Mouse (Mus musculus): Measurements from ENCODE around the gene Galntl6. TPM values are rescaled to one million over a fixed set of nuclear protein-coding genes. Genes with fewer than 3 reads are reported as not detected.

The Galntl6 gene
- polyA plus RNA-seq, 1 experiment from 2014 or later, result 0.21 TPM

DNA sequence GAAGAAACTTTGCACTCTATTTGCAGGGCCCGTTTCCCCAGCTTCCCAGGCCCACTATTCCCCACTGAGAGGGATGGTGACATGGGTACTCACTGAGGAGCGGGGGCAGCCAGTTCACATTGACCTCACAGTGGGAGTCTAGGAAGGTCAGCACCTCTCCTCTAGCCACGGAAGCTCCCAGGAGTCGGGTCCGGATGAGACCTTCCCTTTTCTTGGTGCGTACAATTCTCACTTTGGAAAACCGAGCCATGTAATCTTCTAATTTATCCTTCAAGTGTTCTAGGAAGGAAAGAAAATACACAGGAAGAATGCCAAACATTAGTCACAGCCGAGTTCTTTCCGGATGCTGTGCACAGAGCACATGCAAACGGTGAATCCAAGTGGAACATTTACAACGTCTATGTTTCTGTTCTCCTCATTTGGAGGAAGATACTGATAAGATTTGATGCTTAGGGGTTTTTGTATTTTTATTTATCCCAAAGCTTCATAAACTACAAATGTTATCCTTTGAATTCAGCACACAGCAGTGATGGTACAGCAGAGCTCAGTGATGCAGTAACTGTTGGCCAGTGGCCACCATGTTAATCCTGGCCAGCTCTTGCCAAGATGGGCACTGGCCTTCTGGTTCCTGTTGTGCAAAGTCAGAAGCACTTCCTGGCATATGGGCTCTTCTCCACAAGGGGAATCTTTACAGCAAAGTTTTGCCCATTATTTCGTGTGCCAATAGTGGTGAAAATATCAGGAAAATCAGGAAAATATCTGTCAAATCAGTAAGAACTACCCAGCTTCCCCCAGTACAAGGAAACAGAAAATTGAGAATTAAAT is 949.9 kb downstream of the Galntl6 start:
- Histone ChIP-seq H3K27ac (ENCODE audit: low read depth, low read length) (no peak overlapping the region), H3K27me3 (ENCODE audit: control insufficient read depth, insufficient read depth, low read length) (no peaks in the 10 kb centered on the region)
- WGBS (ENCODE audit: insufficient replicate concordance), result 49% methylated on average over 12 of the region's 12 CpGs

DNA sequence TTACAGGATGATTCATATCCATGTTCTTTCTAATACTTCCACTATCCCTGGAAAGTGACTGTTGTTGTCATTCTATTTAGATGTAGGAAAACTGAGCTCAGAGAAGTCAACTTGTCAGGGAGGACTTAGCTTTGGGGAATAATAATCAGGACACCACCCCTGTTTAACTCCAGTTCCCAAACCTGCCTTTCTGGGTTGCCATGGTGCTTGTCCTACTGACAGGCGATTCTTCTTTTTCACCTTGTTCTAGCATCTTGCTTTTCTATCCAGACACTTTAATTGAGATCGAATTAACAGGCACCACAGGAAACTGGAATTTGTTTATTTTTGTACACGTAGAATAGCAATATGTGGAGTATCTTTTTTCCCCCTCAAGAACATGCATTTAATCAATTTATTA is 953.3 kb downstream of the Galntl6 start:
- Histone ChIP-seq H3K9ac (ENCODE audit: low read depth, low read length) (no peak overlapping the region), H3K27ac (ENCODE audit: low read depth, low read length) (no peak overlapping the region), H3K9me3 (replicated peaks; ENCODE audit: control insufficient read depth, low read length) (no peaks in the 10 kb centered on the region), H3K4me3 (ENCODE audit: low read depth, low read length) (no peak overlapping the region), H3K4me2 (no peak overlapping the region), H3K27me3 (ENCODE audit: control insufficient read depth, insufficient read depth, low read length) (no peaks in the 10 kb centered on the region), H3K36me3 (ENCODE audit: control insufficient read depth, insufficient read depth, low read length) (no peaks in the 10 kb centered on the region), H3K4me1 (ENCODE audit: control insufficient read depth, insufficient read depth, low read length) (no peaks in the 10 kb centered on the region)
- WGBS (ENCODE audit: insufficient replicate concordance), result 68% methylated on average over 3 of the region's 3 CpGs
- no peak for ATAC-seq (replicated peaks; ENCODE audit: insufficient number of reproducible peaks, low FRiP score, low TSS enrichment)

More for the DNA sequence above, 949.9 kb downstream of the Galntl6 start:
- no peak for ATAC-seq (replicated peaks; ENCODE audit: insufficient number of reproducible peaks, low FRiP score, low TSS enrichment)
- Histone ChIP-seq H3K4me3 (ENCODE audit: low read depth, low read length) (no peak overlapping the region), H3K4me2 (no peak overlapping the region), H3K9ac (ENCODE audit: low read depth, low read length) (no peak overlapping the region), H3K36me3 (ENCODE audit: control insufficient read depth, insufficient read depth, low read length) (no peaks in the 10 kb centered on the region), H3K9me3 (replicated peaks; ENCODE audit: control insufficient read depth, low read length) (no peaks in the 10 kb centered on the region), H3K4me1 (ENCODE audit: control insufficient read depth, insufficient read depth, low read length) (no peaks in the 10 kb centered on the region)

DNA sequence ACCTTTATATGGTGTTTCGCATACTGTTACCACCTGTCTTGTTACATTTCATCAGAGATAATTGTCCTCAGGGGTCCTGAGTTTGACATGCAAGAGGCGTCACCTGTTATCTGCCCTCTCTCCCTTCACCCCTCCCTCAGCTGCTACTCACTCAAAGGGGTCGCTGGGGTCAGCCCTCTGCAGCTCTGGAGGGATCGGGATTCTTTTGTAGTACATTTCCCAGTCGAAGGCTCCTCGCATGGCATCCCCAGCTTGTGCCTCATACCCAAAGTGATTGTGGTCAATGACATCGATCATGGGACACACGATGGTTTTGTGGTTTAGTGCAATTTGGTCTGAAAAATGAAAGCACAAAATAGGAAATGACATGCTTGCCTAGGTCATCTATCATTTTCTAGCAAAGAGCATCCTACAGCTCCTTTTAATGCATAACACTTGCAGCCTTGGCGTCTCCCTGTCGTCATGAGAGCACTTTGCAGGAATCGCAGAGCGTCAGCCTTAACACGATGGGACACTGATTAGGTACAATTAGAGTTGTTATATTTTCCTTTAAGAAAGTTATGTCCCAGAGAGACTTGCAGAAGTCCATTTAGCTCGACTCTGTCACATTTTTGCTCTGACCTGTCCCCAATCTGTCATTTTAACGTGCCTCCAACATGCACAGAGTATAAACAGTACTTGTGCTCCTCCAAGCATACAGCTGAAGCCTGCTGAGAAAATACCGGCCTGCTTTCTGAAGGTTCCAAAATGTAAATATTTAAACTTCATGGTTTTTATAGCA is 954.1 kb downstream of the Galntl6 start:
- 37% methylated on average over 16 of the region's 16 CpGs for WGBS (ENCODE audit: insufficient replicate concordance)
- H3K36me3 ChIP-seq (ENCODE audit: control insufficient read depth, insufficient read depth, low read length), result no peaks in the 10 kb centered on the region
- no peak overlapping the region for H3K4me3 ChIP-seq (ENCODE audit: low read depth, low read length)
- H3K4me1 ChIP-seq (ENCODE audit: control insufficient read depth, insufficient read depth, low read length), result no peaks in the 10 kb centered on the region
- no peaks in the 10 kb centered on the region for H3K27me3 ChIP-seq (ENCODE audit: control insufficient read depth, insufficient read depth, low read length)
- H3K27ac ChIP-seq (ENCODE audit: low read depth, low read length), result no peak overlapping the region
- H3K4me2 ChIP-seq, result no peak overlapping the region
- no peaks in the 10 kb centered on the region for H3K9me3 ChIP-seq (replicated peaks; ENCODE audit: control insufficient read depth, low read length)
- ATAC-seq (replicated peaks; ENCODE audit: insufficient number of reproducible peaks, low FRiP score, low TSS enrichment), result no peak
- no peak overlapping the region for H3K9ac ChIP-seq (ENCODE audit: low read depth, low read length)

DNA sequence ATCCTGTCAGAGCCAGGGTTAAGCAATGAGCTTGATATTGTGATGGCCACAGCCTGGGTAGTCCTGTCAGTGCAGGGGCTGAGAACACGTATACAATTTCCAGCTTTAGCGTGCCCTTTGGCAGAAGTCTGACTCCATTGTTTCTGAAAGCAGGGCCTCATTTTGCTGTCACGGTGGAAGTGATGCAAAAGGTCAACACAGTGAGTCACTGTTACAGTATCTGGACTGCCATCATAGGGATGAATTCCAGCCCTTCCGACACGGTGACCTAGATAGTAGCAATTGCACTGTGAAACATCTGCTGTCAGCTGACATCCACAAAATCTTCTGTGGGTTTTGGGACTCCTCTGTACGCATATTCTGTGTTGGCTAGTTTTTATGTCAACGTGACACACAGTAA is 956.9 kb downstream of the Galntl6 start:
- ATAC-seq (replicated peaks; ENCODE audit: insufficient number of reproducible peaks, low FRiP score, low TSS enrichment), result no peak
- Histone ChIP-seq H3K4me1 (ENCODE audit: control insufficient read depth, insufficient read depth, low read length) (no peaks in the 10 kb centered on the region), H3K9me3 (replicated peaks; ENCODE audit: control insufficient read depth, low read length) (no peaks in the 10 kb centered on the region), H3K27ac (ENCODE audit: low read depth, low read length) (no peak overlapping the region), H3K4me2 (no peak overlapping the region), H3K27me3 (ENCODE audit: control insufficient read depth, insufficient read depth, low read length) (no peaks in the 10 kb centered on the region), H3K36me3 (ENCODE audit: control insufficient read depth, insufficient read depth, low read length) (no peaks in the 10 kb centered on the region), H3K4me3 (ENCODE audit: low read depth, low read length) (no peak overlapping the region), H3K9ac (ENCODE audit: low read depth, low read length) (no peak overlapping the region)
- 65% methylated on average over 7 of the region's 7 CpGs for WGBS (ENCODE audit: insufficient replicate concordance)

DNA sequence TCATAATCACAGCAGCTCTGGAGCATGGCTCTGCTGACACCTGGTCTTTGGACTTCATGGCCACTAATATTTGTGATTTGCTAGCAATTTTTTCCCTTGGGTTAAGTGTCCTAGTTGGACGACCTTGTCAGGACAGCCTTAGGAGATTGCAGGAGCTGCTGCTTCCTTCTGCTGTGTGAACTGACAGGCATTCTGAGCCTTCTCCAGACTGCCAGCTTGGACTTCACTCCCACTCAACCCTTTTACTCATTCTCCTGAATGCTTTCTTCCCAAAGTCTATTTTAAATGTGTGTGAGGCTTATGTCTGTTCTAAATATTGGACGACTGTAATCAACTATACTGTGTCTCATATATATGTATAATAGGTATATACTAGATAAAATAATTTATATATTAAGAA is 971.3 kb downstream of the Galntl6 start:
- no peak overlapping the region for H3K4me3 ChIP-seq (ENCODE audit: low read depth, low read length)
- H3K4me2 ChIP-seq, result no peak overlapping the region

DNA sequence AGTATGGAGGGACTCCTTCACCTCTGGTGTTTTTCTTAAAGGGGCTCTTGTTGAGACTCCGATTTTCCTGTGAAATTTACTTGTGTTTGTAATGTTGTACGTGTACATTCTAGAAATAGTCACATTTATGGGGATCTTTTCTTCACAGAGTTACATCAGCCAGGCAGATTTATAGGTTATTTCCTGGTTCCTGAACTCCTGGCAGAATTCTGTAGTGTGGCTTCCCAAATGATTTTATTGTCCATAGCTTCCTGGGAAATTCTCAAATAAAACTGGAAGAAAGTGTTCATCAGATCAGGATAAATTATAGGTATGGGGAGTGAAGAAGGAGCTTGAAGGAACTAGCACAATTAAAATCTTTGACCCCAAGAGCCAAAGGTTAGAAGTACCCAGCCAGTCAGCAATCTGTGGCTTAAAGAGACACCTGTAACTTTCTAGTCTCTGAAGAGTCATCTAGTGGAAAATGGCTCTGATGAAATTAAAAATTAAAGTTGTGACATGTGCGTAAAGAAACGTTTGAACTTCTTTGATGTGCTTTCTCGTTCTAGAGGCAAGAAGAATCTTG is 972.5 kb downstream of the Galntl6 start:
- no peaks in the 10 kb centered on the region for H3K4me1 ChIP-seq (ENCODE audit: control insufficient read depth, insufficient read depth, low read length)
- H3K9me3 ChIP-seq (replicated peaks; ENCODE audit: control insufficient read depth, low read length), result no peaks in the 10 kb centered on the region
- no peaks in the 10 kb centered on the region for H3K36me3 ChIP-seq (ENCODE audit: control insufficient read depth, insufficient read depth, low read length)
- peak overlapping the region; percentile 4; the same call in 1 of the 2 replicates for H3K9ac ChIP-seq (ENCODE audit: low read depth, low read length)
- WGBS (ENCODE audit: insufficient replicate concordance), result 63% methylated on average over 5 of the region's 5 CpGs
- H3K4me3 ChIP-seq (ENCODE audit: low read depth, low read length), result no peak overlapping the region
- peak overlapping the region; percentile 34 for H3K4me2 ChIP-seq
- no peak overlapping the region for H3K27ac ChIP-seq (ENCODE audit: low read depth, low read length)
- no peaks in the 10 kb centered on the region for H3K27me3 ChIP-seq (ENCODE audit: control insufficient read depth, insufficient read depth, low read length)
- no peak for ATAC-seq (replicated peaks; ENCODE audit: insufficient number of reproducible peaks, low FRiP score, low TSS enrichment)

More for the DNA sequence above, 971.3 kb downstream of the Galntl6 start:
- Histone ChIP-seq H3K27ac (ENCODE audit: low read depth, low read length) (no peak overlapping the region), H3K9ac (ENCODE audit: low read depth, low read length) (no peak overlapping the region), H3K36me3 (ENCODE audit: control insufficient read depth, insufficient read depth, low read length) (no peaks in the 10 kb centered on the region), H3K27me3 (ENCODE audit: control insufficient read depth, insufficient read depth, low read length) (no peaks in the 10 kb centered on the region), H3K4me1 (ENCODE audit: control insufficient read depth, insufficient read depth, low read length) (no peaks in the 10 kb centered on the region), H3K9me3 (replicated peaks; ENCODE audit: control insufficient read depth, low read length) (no peaks in the 10 kb centered on the region)
- WGBS (ENCODE audit: insufficient replicate concordance), result 43% methylated on average over 2 of the region's 2 CpGs
- no peak for ATAC-seq (replicated peaks; ENCODE audit: insufficient number of reproducible peaks, low FRiP score, low TSS enrichment)

DNA sequence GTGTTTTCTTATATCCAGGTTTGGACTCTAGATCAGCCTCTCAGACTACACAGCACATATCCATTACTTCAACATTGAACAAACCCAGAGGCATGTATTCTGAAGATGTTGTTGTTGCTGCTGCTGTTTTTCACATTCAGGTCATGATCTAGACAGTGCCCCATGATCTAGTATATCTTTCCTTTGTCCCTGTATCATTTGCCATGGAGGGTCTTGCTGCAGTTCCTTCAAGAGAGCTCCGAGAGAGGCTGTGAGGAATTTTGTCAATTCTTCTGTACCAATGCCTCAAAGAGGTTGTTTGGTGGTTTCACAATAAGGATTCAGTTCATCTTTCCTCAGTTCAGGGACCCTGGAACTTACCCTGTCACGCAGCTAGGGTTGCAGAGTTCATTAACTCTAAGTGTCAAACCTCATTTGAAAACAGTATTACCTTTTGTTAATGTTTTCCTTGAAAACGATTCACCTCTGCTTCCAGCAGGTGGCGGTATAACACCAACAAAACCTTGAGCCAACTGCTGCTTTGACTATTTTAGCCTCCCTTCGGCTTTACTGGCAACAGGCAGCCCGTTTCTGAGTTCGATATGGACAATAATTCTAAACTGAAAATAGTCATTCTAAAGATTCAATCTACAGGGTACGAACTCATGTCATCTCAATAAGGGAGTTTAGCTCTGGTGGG is 973.1 kb downstream of the Galntl6 start:
- WGBS (ENCODE audit: insufficient replicate concordance), result 26% methylated on average over 8 of the region's 8 CpGs
- no peak for ATAC-seq (replicated peaks; ENCODE audit: insufficient number of reproducible peaks, low FRiP score, low TSS enrichment)
- Histone ChIP-seq H3K27ac (ENCODE audit: low read depth, low read length) (no peak overlapping the region), H3K4me3 (ENCODE audit: low read depth, low read length) (no peak overlapping the region), H3K36me3 (ENCODE audit: control insufficient read depth, insufficient read depth, low read length) (no peaks in the 10 kb centered on the region), H3K27me3 (ENCODE audit: control insufficient read depth, insufficient read depth, low read length) (no peaks in the 10 kb centered on the region), H3K4me2 (peak overlapping the region; percentile 34), H3K4me1 (ENCODE audit: control insufficient read depth, insufficient read depth, low read length) (no peaks in the 10 kb centered on the region), H3K9me3 (replicated peaks; ENCODE audit: control insufficient read depth, low read length) (no peaks in the 10 kb centered on the region), H3K9ac (ENCODE audit: low read depth, low read length) (peak overlapping the region; percentile 4; the same call in 1 of the 2 replicates)

DNA sequence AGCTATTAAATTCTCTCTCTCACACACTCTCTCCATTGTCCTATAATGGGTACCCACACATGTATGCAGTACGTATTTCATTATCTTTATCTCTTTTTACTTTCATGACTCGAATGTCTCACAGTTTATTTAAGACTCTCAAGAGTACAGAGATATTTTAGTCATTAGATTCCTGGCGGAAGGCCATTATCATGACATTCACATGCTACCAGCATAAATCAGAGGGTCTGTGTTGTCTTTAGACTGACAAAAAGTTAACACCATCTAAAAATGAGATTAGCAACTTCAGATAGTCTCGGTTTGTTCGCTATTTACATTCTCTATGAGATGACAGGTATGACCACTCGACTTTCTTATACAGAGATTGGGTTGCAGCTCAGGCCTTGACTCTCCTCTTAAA is 985.4 kb downstream of the Galntl6 start:
- Histone ChIP-seq H3K4me1 (ENCODE audit: control insufficient read depth, insufficient read depth, low read length) (no peaks in the 10 kb centered on the region), H3K4me3 (ENCODE audit: low read depth, low read length) (no peak overlapping the region), H3K27me3 (ENCODE audit: control insufficient read depth, insufficient read depth, low read length) (no peaks in the 10 kb centered on the region), H3K9ac (ENCODE audit: low read depth, low read length) (no peak overlapping the region), H3K36me3 (ENCODE audit: control insufficient read depth, insufficient read depth, low read length) (no peaks in the 10 kb centered on the region), H3K4me2 (no peak overlapping the region), H3K9me3 (replicated peaks; ENCODE audit: control insufficient read depth, low read length) (no peaks in the 10 kb centered on the region), H3K27ac (ENCODE audit: low read depth, low read length) (no peak overlapping the region)
- ATAC-seq (replicated peaks; ENCODE audit: insufficient number of reproducible peaks, low FRiP score, low TSS enrichment), result no peak
- WGBS (ENCODE audit: insufficient replicate concordance), result 36% methylated on average over 6 of the region's 6 CpGs

Measured in heart, embryonic 11.5 days (tissue).